In the genomic region with DNA sequence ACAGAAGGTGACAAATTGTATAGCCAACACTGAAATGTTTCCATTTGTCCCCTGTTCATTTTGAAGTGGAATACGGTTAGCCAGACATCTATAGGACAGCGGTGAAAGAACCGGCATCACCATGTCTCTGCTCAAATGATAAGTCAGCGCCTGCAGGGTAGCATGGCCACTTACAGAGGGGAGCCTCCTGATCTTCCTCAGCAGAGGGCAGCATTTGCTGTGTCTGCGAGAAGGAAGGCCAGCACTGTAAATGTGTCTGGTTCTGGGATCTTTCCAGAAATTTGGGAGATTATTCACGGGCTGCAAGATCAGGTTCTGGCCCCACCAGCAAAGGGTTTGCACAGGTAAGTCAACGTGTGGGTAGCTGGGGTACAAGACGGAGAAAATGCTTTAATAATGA, we compare ENCODE assay signal across 9 mouse cellular contexts. TPM values are rescaled to one million over a fixed set of nuclear protein-coding genes. Genes with fewer than 3 reads are reported as not detected.
DNase-seq lines count a peak whose midpoint lies in the region; ATAC-seq and TF ChIP-seq lines count a peak whose summit lies in the region.
"Had no signal": no experiment of that assay in that cellular context is flagged by ENCODE, and none has a peak within 500 bp of the region (broad histone marks: within the 10 kb centered on the region; RNA-seq: fewer than 3 reads in every experiment).

No protein-coding gene starts in this region.

- peak; percentile 21 for DNase-seq in kidney, adult 18-20 months
- peak; percentile 33 for DNase-seq in thymus, postnatal 4 days
- no peak for DNase-seq in thymus, adult 2 months
- DNase-seq in embryonic facial prominence, embryonic 11.5 days (ENCODE audit: low spot score): peak; percentile 55
- DNase-seq in midbrain, embryonic 14.5 days: peak; percentile 79
- no peak for DNase-seq in ovary, adult 18-20 months (ENCODE audit: low spot score)
- DNase-seq in cerebellum, adult 9-10 months: no peak

- H3K36me3 ChIP-seq in kidney, embryonic 16.5 days (ENCODE audit: insufficient read depth, low read length): 0 out of 2 replicates have a peak, but pooled peaks cover 5% of the 10 kb centered on the region
- H3K36me3 ChIP-seq in thymus, adult 2 months (ENCODE audit: control insufficient read depth, insufficient read depth, low read length): no peaks in the 10 kb centered on the region
- H3K36me3 ChIP-seq in embryonic facial prominence, embryonic 11.5 days (replicated peaks; ENCODE audit: control insufficient read depth, insufficient read depth, low read depth, low read length): no peaks in the 10 kb centered on the region
- no peaks in the 10 kb centered on the region for H3K36me3 ChIP-seq in midbrain, embryonic 14.5 days (ENCODE audit: control insufficient read depth, insufficient read depth, low read length)

- TF ChIP-seq CTCF in thymus, adult 2 months (IDR thresholded peaks at IDR 0.05; ENCODE audit: borderline replicate concordance, control insufficient read depth, extremely low read depth, insufficient read depth, low read length, poor library complexity): no peak

- H3K9me3 ChIP-seq in kidney, embryonic 16.5 days (ENCODE audit: low read length): no peaks in the 10 kb centered on the region
- H3K9me3 ChIP-seq in embryonic facial prominence, embryonic 11.5 days (replicated peaks; ENCODE audit: control insufficient read depth, low read length): no peaks in the 10 kb centered on the region
- no peaks in the 10 kb centered on the region for H3K9me3 ChIP-seq in midbrain, embryonic 14.5 days (ENCODE audit: control insufficient read depth, low read length)

- no peak overlapping the region for H3K4me3 ChIP-seq in kidney, embryonic 16.5 days (ENCODE audit: low read length)
- no peak overlapping the region for H3K4me3 ChIP-seq in thymus, adult 2 months (ENCODE audit: control insufficient read depth, insufficient read depth, low read length)
- H3K4me3 ChIP-seq in embryonic facial prominence, embryonic 11.5 days (ENCODE audit: low read depth, low read length): no peak overlapping the region
- H3K4me3 ChIP-seq in midbrain, embryonic 14.5 days (replicated peaks; ENCODE audit: low read depth, low read length): no peak overlapping the region
- H3K4me3 ChIP-seq: myocyte had no signal

- no peak overlapping the region for H3K9ac ChIP-seq in kidney, embryonic 16.5 days (replicated peaks; ENCODE audit: low read length)
- H3K9ac ChIP-seq in embryonic facial prominence, embryonic 11.5 days (replicated peaks; ENCODE audit: low read length): no peak overlapping the region
- no peak overlapping the region for H3K9ac ChIP-seq in midbrain, embryonic 14.5 days (replicated peaks; ENCODE audit: low read length)

- no peak overlapping the region for H3K4me2 ChIP-seq in kidney, embryonic 16.5 days (replicated peaks; ENCODE audit: low read depth, low read length)
- no peak overlapping the region for H3K4me2 ChIP-seq in embryonic facial prominence, embryonic 11.5 days (ENCODE audit: low read depth, low read length)
- no peak overlapping the region for H3K4me2 ChIP-seq in midbrain, embryonic 14.5 days (ENCODE audit: low read length)

- ATAC-seq in kidney, embryonic 16.5 days (ENCODE audit: low FRiP score, low TSS enrichment): no peak
- ATAC-seq in embryonic facial prominence, embryonic 11.5 days (replicated peaks; ENCODE audit: insufficient number of reproducible peaks, low FRiP score, low TSS enrichment, low read depth): no peak
- no peak for ATAC-seq in midbrain, embryonic 14.5 days (ENCODE audit: low FRiP score, low TSS enrichment)

- no peak overlapping the region for H3K27ac ChIP-seq in kidney, embryonic 16.5 days (ENCODE audit: low read length)
- no peak overlapping the region for H3K27ac ChIP-seq in thymus, adult 2 months (ENCODE audit: control insufficient read depth, insufficient read depth, low read length)
- H3K27ac ChIP-seq in embryonic facial prominence, embryonic 11.5 days (replicated peaks; ENCODE audit: low read depth, low read length): no peak overlapping the region
- no peak overlapping the region for H3K27ac ChIP-seq in midbrain, embryonic 14.5 days (replicated peaks; ENCODE audit: low read depth, low read length)

- 69% methylated on average over 8 of the region's 8 CpGs for WGBS in kidney, embryonic 16.5 days
- 92% methylated on average over 8 of the region's 8 CpGs for WGBS in thymus, adult 2 months
- WGBS in embryonic facial prominence, embryonic 11.5 days: 62% methylated on average over 8 of the region's 8 CpGs
- 68% methylated on average over 8 of the region's 8 CpGs for WGBS in midbrain, embryonic 14.5 days

- no peaks in the 10 kb centered on the region for H3K27me3 ChIP-seq in kidney, embryonic 16.5 days (ENCODE audit: insufficient read depth, low read length)
- H3K27me3 ChIP-seq in thymus, adult 2 months (ENCODE audit: control insufficient read depth, insufficient read depth, low read length): no peaks in the 10 kb centered on the region
- H3K27me3 ChIP-seq in embryonic facial prominence, embryonic 11.5 days (ENCODE audit: control insufficient read depth, insufficient read depth, low read length): no peaks in the 10 kb centered on the region
- no peaks in the 10 kb centered on the region for H3K27me3 ChIP-seq in midbrain, embryonic 14.5 days (ENCODE audit: control insufficient read depth, insufficient read depth, low read length)

- no peak for TF ChIP-seq POLR2A in thymus, adult 2 months (IDR thresholded peaks at IDR 0.05; ENCODE audit: control insufficient read depth, extremely low read depth, insufficient read depth, low read length, poor library complexity)

- no peaks in the 10 kb centered on the region for H3K4me1 ChIP-seq in kidney, embryonic 16.5 days (ENCODE audit: insufficient read depth, low read length)
- H3K4me1 ChIP-seq in thymus, adult 2 months (replicated peaks; ENCODE audit: control insufficient read depth, insufficient read depth, low read length): no peaks in the 10 kb centered on the region
- H3K4me1 ChIP-seq in embryonic facial prominence, embryonic 11.5 days (ENCODE audit: control insufficient read depth, insufficient read depth, low read length): no peaks in the 10 kb centered on the region
- no peaks in the 10 kb centered on the region for H3K4me1 ChIP-seq in midbrain, embryonic 14.5 days (ENCODE audit: control insufficient read depth, insufficient read depth, low read length)

RNA-seq across cellular contexts. Expression of gene Foxo3, which starts 51.0 kb away (rescaled TPM):
- polyA plus RNA-seq in kidney, embryonic 16.5 days (2015; fragmentation: Nextera tagmentation; extraction: Ambion mirVana): 5.9 and 6.3 TPM in 2 replicates
- 76.6 and 83.4 TPM in 2 replicates for polyA plus RNA-seq in thymus, adult 2 months (2012; rRNA removed)
- 5.0 and 5.4 TPM in 2 replicates for polyA plus RNA-seq in embryonic facial prominence, embryonic 11.5 days (2014; fragmentation: Nextera tagmentation; extraction: Ambion mirVana)
- 6.0 and 8.3 TPM in 2 replicates for polyA plus RNA-seq in midbrain, embryonic 14.5 days (2014; fragmentation: Nextera tagmentation; extraction: Ambion mirVana)

Comparison
In these comparisons a context has a peak if more than half of its experiments do, and no peak if none do; other contexts are left out.
1. DNase-seq: peak in kidney, adult 18-20 months (single experiment), thymus, postnatal 4 days (single experiment), embryonic facial prominence, embryonic 11.5 days (single experiment) and midbrain, embryonic 14.5 days (single experiment); none in thymus, adult 2 months (single experiment), ovary, adult 18-20 months (single experiment) and cerebellum, adult 9-10 months (single experiment).